Comparison of ENCODE assay signal across 10 mouse cellular contexts in the genomic region with DNA sequence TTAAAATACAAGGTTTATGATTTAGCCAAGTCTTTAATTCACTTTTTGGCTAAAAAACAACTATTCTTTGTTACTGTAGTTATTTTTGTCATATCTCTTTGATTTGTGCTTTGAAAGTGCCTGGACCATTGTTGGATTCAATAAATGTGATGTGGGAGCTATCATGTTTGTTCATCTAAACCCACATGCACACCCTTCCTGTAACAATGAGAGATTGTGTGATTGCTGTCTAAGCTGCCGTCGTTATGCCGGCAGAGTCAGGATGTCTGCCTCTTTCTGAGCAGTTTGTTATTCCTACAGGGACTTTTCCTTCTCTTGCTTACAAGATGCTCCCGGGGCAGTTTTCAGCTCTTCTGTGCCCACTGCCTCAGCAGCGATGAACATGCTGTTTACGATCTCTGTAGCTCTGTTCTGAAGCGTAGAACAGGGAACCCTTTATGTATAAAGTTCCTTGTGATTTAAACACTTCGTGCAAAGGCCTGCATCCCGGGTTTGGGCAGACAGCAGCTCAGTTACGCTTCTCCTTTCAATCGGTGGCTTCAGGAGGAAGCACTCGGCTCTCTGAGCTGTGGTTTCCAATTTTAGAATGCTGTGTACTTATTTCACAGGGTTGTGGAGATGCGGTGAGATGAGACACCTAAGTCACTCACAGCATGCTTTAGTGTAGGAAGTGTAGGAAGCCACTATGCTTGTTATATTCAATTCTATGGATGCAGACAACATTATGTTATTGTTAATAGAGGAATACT.
A peak's percentile ranks its signal among the peaks of the same experiment; 100 is the strongest.
DNase-seq lines count a peak whose midpoint lies in the region; ATAC-seq lines count a peak whose summit lies in the region.
"Had no signal": no experiment of that assay in that cellular context is flagged by ENCODE, and none has a peak within 500 bp of the region (broad histone marks: within the 10 kb centered on the region; RNA-seq: fewer than 3 reads in every experiment).

No protein-coding gene starts in this region.

- no peaks in the 10 kb centered on the region for H3K27me3 ChIP-seq in hindbrain, embryonic 16.5 days (replicated peaks; ENCODE audit: control insufficient read depth, insufficient read depth, low read length)
- H3K27me3 ChIP-seq in hindbrain, embryonic 14.5 days (ENCODE audit: control insufficient read depth, insufficient read depth, low read length) = no peaks in the 10 kb centered on the region
- H3K27me3 ChIP-seq in embryonic facial prominence, embryonic 12.5 days = no peaks in the 10 kb centered on the region
- H3K27me3 ChIP-seq in forebrain, embryonic 11.5 days (ENCODE audit: control insufficient read depth, insufficient read depth, low read length) = no peaks in the 10 kb centered on the region

- H3K9ac ChIP-seq in hindbrain, embryonic 16.5 days (ENCODE audit: low read depth, low read length) = no peak overlapping the region
- no peak overlapping the region for H3K9ac ChIP-seq in hindbrain, embryonic 14.5 days
- H3K9ac ChIP-seq in embryonic facial prominence, embryonic 12.5 days = no peak overlapping the region
- no peak overlapping the region for H3K9ac ChIP-seq in forebrain, embryonic 11.5 days (ENCODE audit: low read length)

- no peak for DNase-seq in hindbrain, embryonic 14.5 days (ENCODE audit: low spot score)
- DNase-seq in retina, postnatal 1 day = peak; percentile 7
- no peak for DNase-seq in retina, embryonic 14.5 days (ENCODE audit: low spot score)
- peak; percentile 16 for DNase-seq in telencephalon, adult 2 months (ENCODE audit: low read depth, low spot score)
- no peak for DNase-seq in forebrain, embryonic 11.5 days (ENCODE audit: low spot score)
- no peak for DNase-seq in heart, postnatal 4 days
- DNase-seq: right cerebral cortex, postnatal 4 days had no signal

- peak; percentile 17; the same call in 1 of the 2 replicates for ATAC-seq in hindbrain, embryonic 16.5 days
- no peak for ATAC-seq in hindbrain, embryonic 14.5 days (ENCODE audit: low FRiP score)
- no peak for ATAC-seq in embryonic facial prominence, embryonic 12.5 days (ENCODE audit: insufficient number of reproducible peaks, insufficient read depth, low FRiP score, low TSS enrichment)
- no peak for ATAC-seq in forebrain, embryonic 11.5 days (replicated peaks; ENCODE audit: low FRiP score)

- no peaks in the 10 kb centered on the region for H3K36me3 ChIP-seq in hindbrain, embryonic 16.5 days (ENCODE audit: control insufficient read depth, insufficient read depth, low read length)
- H3K36me3 ChIP-seq in hindbrain, embryonic 14.5 days (replicated peaks; ENCODE audit: control insufficient read depth, insufficient read depth) = no peaks in the 10 kb centered on the region
- no peaks in the 10 kb centered on the region for H3K36me3 ChIP-seq in embryonic facial prominence, embryonic 12.5 days
- H3K36me3 ChIP-seq in forebrain, embryonic 11.5 days (ENCODE audit: control insufficient read depth, insufficient read depth, low read length) = no peaks in the 10 kb centered on the region
- H3K36me3 ChIP-seq: midbrain, embryonic 10.5 days had no signal

- H3K4me1 ChIP-seq in hindbrain, embryonic 16.5 days (ENCODE audit: control insufficient read depth, insufficient read depth, low read depth, low read length) = no peaks in the 10 kb centered on the region
- H3K4me1 ChIP-seq in hindbrain, embryonic 14.5 days (replicated peaks; ENCODE audit: control insufficient read depth, insufficient read depth, low read length) = no peaks in the 10 kb centered on the region; the same call in 1 of the 2 replicates
- peaks cover 3% of the 10 kb centered on the region; the same call in 1 of the 2 replicates for H3K4me1 ChIP-seq in embryonic facial prominence, embryonic 12.5 days
- no peaks in the 10 kb centered on the region for H3K4me1 ChIP-seq in forebrain, embryonic 11.5 days (replicated peaks; ENCODE audit: control insufficient read depth, insufficient read depth, low read length)
- H3K4me1 ChIP-seq: midbrain, embryonic 10.5 days had no signal

- 62% methylated on average over 13 of the region's 13 CpGs for WGBS in hindbrain, embryonic 16.5 days
- 69% methylated on average over 13 of the region's 13 CpGs for WGBS in hindbrain, embryonic 14.5 days
- WGBS in embryonic facial prominence, embryonic 12.5 days = 31% methylated on average over 13 of the region's 13 CpGs
- 71% methylated on average over 13 of the region's 13 CpGs for WGBS in forebrain, embryonic 11.5 days

- no peak overlapping the region for H3K27ac ChIP-seq in hindbrain, embryonic 16.5 days (ENCODE audit: low read depth, low read length)
- H3K27ac ChIP-seq in hindbrain, embryonic 14.5 days = no peak overlapping the region
- H3K27ac ChIP-seq in embryonic facial prominence, embryonic 12.5 days = no peak overlapping the region
- H3K27ac ChIP-seq in forebrain, embryonic 11.5 days (ENCODE audit: low read depth, low read length) = no peak overlapping the region
- H3K27ac ChIP-seq: midbrain, embryonic 10.5 days had no signal

- H3K4me3 ChIP-seq in hindbrain, embryonic 16.5 days (ENCODE audit: low read length) = no peak overlapping the region
- H3K4me3 ChIP-seq in hindbrain, embryonic 14.5 days (replicated peaks; ENCODE audit: low read length) = no peak overlapping the region
- no peak overlapping the region for H3K4me3 ChIP-seq in embryonic facial prominence, embryonic 12.5 days
- H3K4me3 ChIP-seq in forebrain, embryonic 11.5 days (ENCODE audit: low read depth, low read length) = no peak overlapping the region
- H3K4me3 ChIP-seq: midbrain, embryonic 10.5 days had no signal

- H3K9me3 ChIP-seq in hindbrain, embryonic 16.5 days (ENCODE audit: control insufficient read depth, low read length) = no peaks in the 10 kb centered on the region
- no peaks in the 10 kb centered on the region for H3K9me3 ChIP-seq in hindbrain, embryonic 14.5 days (ENCODE audit: control insufficient read depth, low read length)
- no peaks in the 10 kb centered on the region for H3K9me3 ChIP-seq in embryonic facial prominence, embryonic 12.5 days
- no peaks in the 10 kb centered on the region for H3K9me3 ChIP-seq in forebrain, embryonic 11.5 days (ENCODE audit: control insufficient read depth, low read length)
- H3K9me3 ChIP-seq: midbrain, embryonic 10.5 days had no signal

- H3K4me2 ChIP-seq in hindbrain, embryonic 16.5 days (ENCODE audit: low read length) = no peak overlapping the region
- H3K4me2 ChIP-seq in hindbrain, embryonic 14.5 days (replicated peaks) = no peak overlapping the region
- 0 out of 2 replicates have a peak overlapping the region, but pooled peaks have one; percentile 1 for H3K4me2 ChIP-seq in embryonic facial prominence, embryonic 12.5 days (replicated peaks)
- no peak overlapping the region for H3K4me2 ChIP-seq in forebrain, embryonic 11.5 days (ENCODE audit: low read depth, low read length, severe bottlenecking)

Comparison
In these comparisons a context has a peak if more than half of its experiments do, and no peak if none do; other contexts are left out.
1. DNase-seq: peak in retina, postnatal 1 day (single experiment) and telencephalon, adult 2 months (single experiment); none in hindbrain, embryonic 14.5 days (single experiment), retina, embryonic 14.5 days (single experiment), forebrain, embryonic 11.5 days (single experiment) and heart, postnatal 4 days (single experiment).